Mouse (Mus musculus) midbrain, postnatal 0 days (tissue): ENCODE measurements around the gene Meis2. TPM values are rescaled to one million over a fixed set of nuclear protein-coding genes. Genes with fewer than 3 reads are reported as not detected.

Experiments
- ATAC-seq: fragments of 200-750 bp; cut with Nextera tagmentation; 2 replicates; pipeline ENCODE4 v1.8.0; 2017; ENCODE audit warnings: moderate number of reproducible peaks, mild to moderate bottlenecking, moderate TSS enrichment, moderate library complexity; ENCODE audit not compliant: low FRiP score
- DNase-seq: peaks from one replicate; pipeline ENCODE4 v3.0.0-alpha.2; 2015; ENCODE audit warnings: low spot score
- H3K27ac ChIP-seq: fragments of 300-500 bp; sonication (generic); 2 replicates; pipeline ENCODE4 v1.5.1; 2014; ENCODE audit warnings: low read depth, mild to moderate bottlenecking, low read length, mixed read lengths
- H3K27me3 ChIP-seq: fragments of 300-500 bp; sonication (generic); 2 replicates; pipeline ENCODE4 v1.6.1; 2014; ENCODE audit warnings: low read length, control low read depth, mixed read lengths; ENCODE audit not compliant: insufficient read depth
- H3K36me3 ChIP-seq: fragments of 300-500 bp; sonication (generic); 2 replicates; pipeline ENCODE4 v1.6.1; 2014; ENCODE audit warnings: low read length, control low read depth, mixed read lengths; ENCODE audit not compliant: insufficient read depth
- H3K4me1 ChIP-seq: fragments of 300-500 bp; sonication (generic); 2 replicates; pipeline ENCODE4 v1.6.1; 2014; ENCODE audit warnings: mild to moderate bottlenecking, control low read depth, antibody characterized with exemption, low read length, mixed read lengths; ENCODE audit not compliant: insufficient read depth
- H3K4me2 ChIP-seq: fragments of 300-500 bp; sonication (generic); 2 replicates; pipeline ENCODE4 v1.6.1; 2014; ENCODE audit warnings: low read depth, mild to moderate bottlenecking, low read length, mixed read lengths; ENCODE audit not compliant: poor library complexity, severe bottlenecking
- H3K4me3 ChIP-seq: fragments of 300-500 bp; sonication (generic); 2 replicates; pipeline ENCODE4 v1.5.1; 2014; ENCODE audit warnings: low read depth, mild to moderate bottlenecking, low read length, moderate library complexity
- H3K9ac ChIP-seq: fragments of 300-500 bp; sonication (generic); replicated peaks from 2 replicates; pipeline ENCODE4 v1.6.1; 2014; ENCODE audit warnings: mild to moderate bottlenecking, low read length, moderate library complexity, mixed read lengths; ENCODE audit not compliant: poor library complexity, severe bottlenecking
- H3K9me3 ChIP-seq: fragments of 300-500 bp; sonication (generic); 2 replicates; pipeline ENCODE4 v1.6.1; 2016; ENCODE audit warnings: low read length, control low read depth
- CTCF ChIP-seq: IDR thresholded peaks from 2 replicates; pipeline ENCODE4 v1.5.1; 2016; ENCODE audit warnings: antibody characterized with exemption, mild to moderate bottlenecking
- WGBS: fragments of 180-500 bp; shearing (Covaris S2); extraction: QIAGEN DNeasy Blood & Tissue Kit; methylation state at CpG from one replicate; pipeline ENCODE4 v1.1.7; 2014; 5-methylcytosine and 5-hydroxymethylcytosine counted together
- polyA plus RNA-seq: library from polyadenylated mRNA; unstranded; fragments of >200 nt; fragmentation: Nextera tagmentation; extraction: Ambion mirVana; gene quantifications from 2 replicates; pipeline ENCODE4 v1.2.1, GENCODE M21; 2015
- total RNA-seq: library from RNA; depleted of rRNA; stranded (reverse); fragments of >200 nt; gene quantifications from 2 replicates; pipeline ENCODE4 v1.2.3, GENCODE M21; 2014

The Meis2 gene
- total and polyA plus RNA-seq, 2 experiments from 2014 or later, result 52.1 to 147 TPM

GRCm38 (mm10) chr2:115860141-115860480 is 205.5 kb downstream of the Meis2 start:
- 6% methylated on average over 15 of the region's 15 CpGs for WGBS
- 0 out of 2 replicates have a peak overlapping the region, but pooled peaks have one; percentile 19 for H3K9ac ChIP-seq

GRCm38 (mm10) chr2:115859371-115860140 is 206.1 kb downstream of the Meis2 start:
- H3K4me3 ChIP-seq, result no peak overlapping the region
- peak; percentile 43; the same call in 1 of the 2 replicates for ATAC-seq
- peak overlapping the region; percentile 24 for H3K4me2 ChIP-seq
- peak; percentile 80 for DNase-seq
- H3K9ac ChIP-seq, result 0 out of 2 replicates have a peak overlapping the region, but pooled peaks have one; percentile 19
- H3K27me3 ChIP-seq, result peaks cover 12% of the 10 kb centered on the region; the same call in 1 of the 2 replicates
- no peaks in the 10 kb centered on the region for H3K9me3 ChIP-seq
- no peak for TF ChIP-seq CTCF
- no peaks in the 10 kb centered on the region for H3K4me1 ChIP-seq
- no peaks in the 10 kb centered on the region for H3K36me3 ChIP-seq
- 4% methylated on average over 25 of the region's 27 CpGs for WGBS
- peak overlapping the region; percentile 59 for H3K27ac ChIP-seq

More at GRCm38 (mm10) chr2:115860141-115860480, 205.5 kb downstream of the Meis2 start:
- peak overlapping the region; percentile 51; the same call in 1 of the 2 replicates for H3K27ac ChIP-seq
- DNase-seq, result peak; percentile 54
- peaks cover 12% of the 10 kb centered on the region; the same call in 1 of the 2 replicates for H3K27me3 ChIP-seq
- no peaks in the 10 kb centered on the region for H3K4me1 ChIP-seq
- H3K36me3 ChIP-seq, result no peaks in the 10 kb centered on the region
- no peak for TF ChIP-seq CTCF
- ATAC-seq, result no peak
- H3K9me3 ChIP-seq, result no peaks in the 10 kb centered on the region
- 0 out of 2 replicates have a peak overlapping the region, but pooled peaks have one; percentile 22 for H3K4me2 ChIP-seq
- peak overlapping the region; percentile 12; the same call in 1 of the 2 replicates for H3K4me3 ChIP-seq

GRCm38 (mm10) chr2:115858927-115859326 is 206.7 kb downstream of the Meis2 start:
- DNase-seq, result peak; percentile 53
- H3K27ac ChIP-seq, result peak overlapping the region; percentile 59; the same call in 1 of the 2 replicates
- H3K36me3 ChIP-seq, result no peaks in the 10 kb centered on the region
- 8% methylated on average over 10 of the region's 10 CpGs for WGBS
- no peak overlapping the region for H3K9ac ChIP-seq
- no peak for TF ChIP-seq CTCF
- peaks cover 15% of the 10 kb centered on the region; the same call in 1 of the 2 replicates for H3K27me3 ChIP-seq
- no peak overlapping the region for H3K4me3 ChIP-seq
- H3K4me2 ChIP-seq, result peak overlapping the region; percentile 24; the same call in 1 of the 2 replicates
- no peak for ATAC-seq
- H3K4me1 ChIP-seq, result no peaks in the 10 kb centered on the region
- H3K9me3 ChIP-seq, result no peaks in the 10 kb centered on the region

- 0 out of 2 replicates have a peak overlapping the region, but pooled peaks have one; percentile 21 for H3K27ac ChIP-seq
- no peaks in the 10 kb centered on the region for H3K4me1 ChIP-seq
- WGBS, result 17% methylated on average over 8 of the region's 8 CpGs
- DNase-seq (no peak), ATAC-seq (no peak)
- H3K27me3 ChIP-seq, result peaks cover 20% of the 10 kb centered on the region
- H3K36me3 ChIP-seq, result no peaks in the 10 kb centered on the region
- H3K9ac ChIP-seq, result no peak overlapping the region
- no peaks in the 10 kb centered on the region for H3K9me3 ChIP-seq
- H3K4me3 ChIP-seq, result no peak overlapping the region
- H3K4me2 ChIP-seq, result no peak overlapping the region
- no peak for TF ChIP-seq CTCF
Observed at GRCm38 (mm10) chr2:115858246-115858645, 207.4 kb downstream of the Meis2 start.

GRCm38 (mm10) chr2:115857123-115858080 is 208.2 kb downstream of the Meis2 start:
- H3K4me3 ChIP-seq, result no peak overlapping the region
- 20% methylated on average over 11 of the region's 11 CpGs for WGBS
- TF ChIP-seq CTCF, result no peak
- H3K4me2 ChIP-seq, result no peak overlapping the region
- peaks cover 26% of the 10 kb centered on the region for H3K27me3 ChIP-seq
- no peak for DNase-seq
- no peak overlapping the region for H3K9ac ChIP-seq
- H3K27ac ChIP-seq, result peak overlapping the region; percentile 52; the same call in 1 of the 2 replicates
- no peaks in the 10 kb centered on the region for H3K9me3 ChIP-seq
- H3K4me1 ChIP-seq, result peaks cover 2% of the 10 kb centered on the region; the same call in 1 of the 2 replicates
- H3K36me3 ChIP-seq, result no peaks in the 10 kb centered on the region
- no peak for ATAC-seq
